Comparison of ENCODE assay signal across 9 mouse cellular contexts in genomic region chr6:121185232-121185631, GRCm38 (mm10). TPM values are rescaled to one million over a fixed set of nuclear protein-coding genes. Genes with fewer than 3 reads are reported as not detected.
A peak's percentile ranks its signal among the peaks of the same experiment; 100 is the strongest.
DNase-seq lines count a peak whose midpoint lies in the region; ATAC-seq lines count a peak whose summit lies in the region.
"Had no signal": no experiment of that assay in that cellular context is flagged by ENCODE, and none has a peak within 500 bp of the region (broad histone marks: within the 10 kb centered on the region; RNA-seq: fewer than 3 reads in every experiment).

No protein-coding gene starts in this region.

- WGBS in heart, embryonic 16.5 days = 78% methylated on average over 8 of the region's 8 CpGs
- 85% methylated on average over 8 of the region's 8 CpGs for WGBS in embryonic facial prominence, embryonic 14.5 days
- 87% methylated on average over 8 of the region's 8 CpGs for WGBS in limb, embryonic 10.5 days
- WGBS in midbrain, embryonic 14.5 days = 87% methylated on average over 8 of the region's 8 CpGs

- intact Hi-C loops in heart, postnatal 25 days (cut with DNase I) = loop anchor here (2.0 to 5.0 kb wide), 3 partner anchors 77 to 427 kb away; no protein-coding TSS in a partner anchor

- no peak for ATAC-seq in heart, embryonic 16.5 days (replicated peaks; ENCODE audit: extremely low read depth, insufficient read depth, low FRiP score)
- no peak for ATAC-seq in embryonic facial prominence, embryonic 14.5 days (ENCODE audit: low read depth)
- ATAC-seq in midbrain, embryonic 14.5 days (ENCODE audit: low FRiP score, low TSS enrichment) = no peak

- no peak overlapping the region for H3K4me3 ChIP-seq in heart, embryonic 16.5 days (ENCODE audit: low read length)
- peak overlapping the region; percentile 61; the same call in 1 of the 2 replicates for H3K4me3 ChIP-seq in embryonic facial prominence, embryonic 14.5 days (ENCODE audit: low read depth, low read length)
- H3K4me3 ChIP-seq in limb, embryonic 10.5 days = peak overlapping the region; percentile 74; the same call in 1 of the 2 replicates
- H3K4me3 ChIP-seq in midbrain, embryonic 14.5 days (replicated peaks; ENCODE audit: low read depth, low read length) = peak overlapping the region; percentile 69

- H3K9ac ChIP-seq in heart, embryonic 16.5 days (ENCODE audit: low read length) = 0 out of 2 replicates have a peak overlapping the region, but pooled peaks have one; percentile 6
- peak overlapping the region; percentile 40; the same call in 1 of the 2 replicates for H3K9ac ChIP-seq in embryonic facial prominence, embryonic 14.5 days (ENCODE audit: low read depth, low read length)
- H3K9ac ChIP-seq in midbrain, embryonic 14.5 days (replicated peaks; ENCODE audit: low read length) = peak overlapping the region; percentile 66; the same call in 1 of the 2 replicates

- H3K4me1 ChIP-seq in heart, embryonic 16.5 days (ENCODE audit: control insufficient read depth, insufficient read depth, low read length) = peaks cover 9% of the 10 kb centered on the region; the same call in 1 of the 2 replicates
- peaks cover 6% of the 10 kb centered on the region for H3K4me1 ChIP-seq in embryonic facial prominence, embryonic 14.5 days (ENCODE audit: control insufficient read depth, insufficient read depth, low read length)
- peaks cover 20% of the 10 kb centered on the region for H3K4me1 ChIP-seq in limb, embryonic 10.5 days
- peaks cover 16% of the 10 kb centered on the region for H3K4me1 ChIP-seq in midbrain, embryonic 14.5 days (ENCODE audit: control insufficient read depth, insufficient read depth, low read length)

- H3K36me3 ChIP-seq in heart, embryonic 16.5 days (ENCODE audit: control insufficient read depth, insufficient read depth) = peaks cover 15% of the 10 kb centered on the region
- H3K36me3 ChIP-seq in embryonic facial prominence, embryonic 14.5 days (ENCODE audit: control insufficient read depth, insufficient read depth, low read length) = peaks cover 31% of the 10 kb centered on the region
- peaks cover 30% of the 10 kb centered on the region for H3K36me3 ChIP-seq in limb, embryonic 10.5 days
- peaks cover 30% of the 10 kb centered on the region for H3K36me3 ChIP-seq in midbrain, embryonic 14.5 days (ENCODE audit: control insufficient read depth, insufficient read depth, low read length)

- peak overlapping the region; percentile 98 for H3K4me2 ChIP-seq in heart, embryonic 16.5 days (ENCODE audit: low read depth, low read length)
- peak overlapping the region; percentile 86 for H3K4me2 ChIP-seq in embryonic facial prominence, embryonic 14.5 days (ENCODE audit: low read depth, low read length)
- H3K4me2 ChIP-seq in midbrain, embryonic 14.5 days (ENCODE audit: low read length) = peak overlapping the region; percentile 91

- no peak overlapping the region for H3K27ac ChIP-seq in heart, embryonic 16.5 days (ENCODE audit: low read length)
- no peak overlapping the region for H3K27ac ChIP-seq in embryonic facial prominence, embryonic 14.5 days (replicated peaks; ENCODE audit: low read depth, low read length)
- H3K27ac ChIP-seq in limb, embryonic 10.5 days = no peak overlapping the region
- no peak overlapping the region for H3K27ac ChIP-seq in midbrain, embryonic 14.5 days (replicated peaks; ENCODE audit: low read depth, low read length)

- DNase-seq in heart, postnatal 25 days (ENCODE audit: low spot score) = no peak
- no peak for DNase-seq in embryonic facial prominence, embryonic 14.5 days (ENCODE audit: low spot score)
- no peak for DNase-seq in limb, embryonic 10.5 days (ENCODE audit: low spot score)
- no peak for DNase-seq in midbrain, embryonic 14.5 days
- no peak for DNase-seq in thymus, postnatal 4 days
- no peak for DNase-seq in spleen, adult 18-20 months
- DNase-seq in thymus, adult 18-20 months = no peak
- DNase-seq: gastrocnemius, postnatal 36 days had no signal

- H3K9me3 ChIP-seq in heart, embryonic 16.5 days (replicated peaks; ENCODE audit: control insufficient read depth, low read length) = no peaks in the 10 kb centered on the region
- H3K9me3 ChIP-seq in embryonic facial prominence, embryonic 14.5 days (ENCODE audit: control insufficient read depth, low read length) = no peaks in the 10 kb centered on the region
- no peaks in the 10 kb centered on the region for H3K9me3 ChIP-seq in limb, embryonic 10.5 days (replicated peaks)
- H3K9me3 ChIP-seq in midbrain, embryonic 14.5 days (ENCODE audit: control insufficient read depth, low read length) = no peaks in the 10 kb centered on the region

- no peaks in the 10 kb centered on the region for H3K27me3 ChIP-seq in heart, embryonic 16.5 days (ENCODE audit: control insufficient read depth, insufficient read depth, low read length)
- H3K27me3 ChIP-seq in embryonic facial prominence, embryonic 14.5 days (replicated peaks; ENCODE audit: control insufficient read depth, insufficient read depth, low read length) = no peaks in the 10 kb centered on the region
- H3K27me3 ChIP-seq in limb, embryonic 10.5 days (ENCODE audit: low read depth, poor library complexity, severe bottlenecking) = no peaks in the 10 kb centered on the region
- H3K27me3 ChIP-seq in midbrain, embryonic 14.5 days (ENCODE audit: control insufficient read depth, insufficient read depth, low read length) = no peaks in the 10 kb centered on the region

RNA-seq across cellular contexts. Expression of gene Pex26, which starts 1.8 kb away (rescaled TPM):
- polyA plus RNA-seq in heart, embryonic 16.5 days (2015; fragmentation: Nextera tagmentation; extraction: Ambion mirVana) = 6.7 and 7.6 TPM in 2 replicates
- total RNA-seq in heart, postnatal 25 days (2021) = 1 to 10 TPM; 6.9 to 7.1 TPM
- polyA plus RNA-seq in embryonic facial prominence, embryonic 14.5 days (2014; fragmentation: Nextera tagmentation; extraction: Ambion mirVana) = 7.6 and 8.9 TPM in 2 replicates
- 8.9 and 10.3 TPM in 2 replicates for polyA plus RNA-seq in limb, embryonic 10.5 days (2016; fragmentation: Nextera tagmentation; extraction: Ambion mirVana)
- polyA plus RNA-seq in midbrain, embryonic 14.5 days (2014; fragmentation: Nextera tagmentation; extraction: Ambion mirVana) = 15.1 and 16.4 TPM in 2 replicates

RNA-seq across cellular contexts. Expression of gene Tuba8, which starts 25.3 kb away (rescaled TPM):
- 1.2 and 2.0 TPM in 2 replicates for polyA plus RNA-seq in heart, embryonic 16.5 days (2015; fragmentation: Nextera tagmentation; extraction: Ambion mirVana)
- 100 to 1,000 TPM; 162 to 166 TPM for total RNA-seq in heart, postnatal 25 days (2021)
- polyA plus RNA-seq in embryonic facial prominence, embryonic 14.5 days (2014; fragmentation: Nextera tagmentation; extraction: Ambion mirVana) = 1.9 and 2.3 TPM in 2 replicates
- polyA plus RNA-seq in limb, embryonic 10.5 days (2016; fragmentation: Nextera tagmentation; extraction: Ambion mirVana) = 0.33 and 0.40 TPM in 2 replicates
- polyA plus RNA-seq in midbrain, embryonic 14.5 days (2014; fragmentation: Nextera tagmentation; extraction: Ambion mirVana) = 0.36 and 0.53 TPM in 2 replicates

RNA-seq across cellular contexts. Expression of gene Mical3, which starts 54.4 kb away (rescaled TPM):
- 27.2 and 30.4 TPM in 2 replicates for polyA plus RNA-seq in heart, embryonic 16.5 days (2015; fragmentation: Nextera tagmentation; extraction: Ambion mirVana)
- total RNA-seq in heart, postnatal 25 days (2021) = 100 to 1,000 TPM; 123 to 140 TPM
- 17.0 and 19.2 TPM in 2 replicates for polyA plus RNA-seq in embryonic facial prominence, embryonic 14.5 days (2014; fragmentation: Nextera tagmentation; extraction: Ambion mirVana)
- 8.2 and 9.8 TPM in 2 replicates for polyA plus RNA-seq in limb, embryonic 10.5 days (2016; fragmentation: Nextera tagmentation; extraction: Ambion mirVana)
- polyA plus RNA-seq in midbrain, embryonic 14.5 days (2014; fragmentation: Nextera tagmentation; extraction: Ambion mirVana) = 51.5 and 51.7 TPM in 2 replicates

Comparison
In these comparisons a context has a peak if more than half of its experiments do, and no peak if none do; other contexts are left out.
1. H3K9ac ChIP-seq: peak in every context shown above with its lines; median percentile 66 in midbrain, embryonic 14.5 days; 40 in embryonic facial prominence, embryonic 14.5 days; 6 in heart, embryonic 16.5 days.